Mouse (Mus musculus): Measurements from ENCODE around the gene Fbxo34.

Fbxo34 gene

GRCm38 (mm10) chr14:47473891-47474290 is 23.7 kb downstream of the Fbxo34 start:
- 69% methylated on average over 9 of the region's 9 CpGs for WGBS

- 59% methylated on average over 8 of the region's 8 CpGs for WGBS
Observed at GRCm38 (mm10) chr14:47474571-47475254, 24.5 kb downstream of the Fbxo34 start.

- 49% methylated on average over 4 of the region's 4 CpGs for WGBS
Observed at GRCm38 (mm10) chr14:47476266-47476665, 26.0 kb downstream of the Fbxo34 start.

GRCm38 (mm10) chr14:47477711-47478110 is 27.5 kb downstream of the Fbxo34 start:
- 70% methylated on average over 2 of the region's 2 CpGs for WGBS

GRCm38 (mm10) chr14:47482200-47482599 is 32.0 kb downstream of the Fbxo34 start:
- 67% methylated on average over 6 of the region's 6 CpGs for WGBS

- WGBS, result 81% methylated on average over 1 of the region's 1 CpGs
Observed at GRCm38 (mm10) chr14:47483099-47483498, 32.9 kb downstream of the Fbxo34 start.

- 49% methylated on average over 7 of the region's 7 CpGs for WGBS
Observed at GRCm38 (mm10) chr14:47488732-47489131, 38.5 kb downstream of the Fbxo34 start.

GRCm38 (mm10) chr14:47489310-47490097 is 39.3 kb downstream of the Fbxo34 start:
- 28% methylated on average over 10 of the region's 10 CpGs for WGBS

GRCm38 (mm10) chr14:47490732-47491131 is 40.5 kb downstream of the Fbxo34 start:
- WGBS, result 81% methylated on average over 2 of the region's 2 CpGs

GRCm38 (mm10) chr14:47493592-47494361 is 43.6 kb downstream of the Fbxo34 start:
- WGBS, result 76% methylated on average over 2 of the region's 2 CpGs

GRCm38 (mm10) chr14:47495951-47496350 is 45.7 kb downstream of the Fbxo34 start:
- WGBS, result 93% methylated on average over 3 of the region's 3 CpGs

- 76% methylated on average over 3 of the region's 3 CpGs for WGBS
Observed at GRCm38 (mm10) chr14:47497166-47497565, 46.9 kb downstream of the Fbxo34 start.

- WGBS, result 68% methylated on average over 5 of the region's 5 CpGs
Observed at GRCm38 (mm10) chr14:47498632-47499031, 48.4 kb downstream of the Fbxo34 start.

GRCm38 (mm10) chr14:47504036-47504435 is 53.8 kb downstream of the Fbxo34 start:
- WGBS, result 57% methylated on average over 3 of the region's 3 CpGs

- 50% methylated on average over 5 of the region's 5 CpGs for WGBS
Observed at GRCm38 (mm10) chr14:47506676-47507075, 56.5 kb downstream of the Fbxo34 start.

- WGBS, result 64% methylated on average over 4 of the region's 4 CpGs
Observed at GRCm38 (mm10) chr14:47510244-47510643, 60.0 kb downstream of the Fbxo34 start.

- 47% methylated on average over 3 of the region's 3 CpGs for WGBS
Observed at GRCm38 (mm10) chr14:47513606-47514005, 63.4 kb downstream of the Fbxo34 start.

GRCm38 (mm10) chr14:47514816-47515453 is 64.7 kb downstream of the Fbxo34 start:
- 50% methylated on average over 7 of the region's 7 CpGs for WGBS

- 86% methylated on average over 8 of the region's 8 CpGs for WGBS
Observed at GRCm38 (mm10) chr14:47515636-47516035, 65.4 kb downstream of the Fbxo34 start.

GRCm38 (mm10) chr14:47516755-47517154 is 66.5 kb downstream of the Fbxo34 start:
- 61% methylated on average over 6 of the region's 6 CpGs for WGBS

- WGBS, result 62% methylated on average over 6 of the region's 6 CpGs
Observed at GRCm38 (mm10) chr14:47518619-47519018, 68.4 kb downstream of the Fbxo34 start.

All from cerebral cortex, adult 2 months (tissue).